Mouse (Mus musculus) large intestine, adult 2 months (tissue): ENCODE results near the gene Cd55. TPM values are rescaled to one million over a fixed set of nuclear protein-coding genes. Genes with fewer than 3 reads are reported as not detected.
"Not testable (repeated sequence)": the region's sequence is repeated elsewhere in the genome, so short reads cannot be mapped to it uniquely, and the experiment has no call there.

Experiments used
- DNase-seq: peaks from one replicate; pipeline ENCODE4 v3.0.0-alpha.2; 2012; ENCODE audit warnings: low read depth, low spot score
- WGBS: fragments of 180-500 bp; shearing (Covaris S2); methylation state at CpG from one replicate; pipeline ENCODE4 v1.1.7; 2018; 5-methylcytosine and 5-hydroxymethylcytosine counted together
- polyA plus RNA-seq: library from polyadenylated mRNA; depleted of rRNA; stranded (reverse); fragments of >200 nt; gene quantifications from 2 replicates; pipeline ENCODE4 v1.2.3, GENCODE M21; 2012; rRNA removed

The Cd55 gene
- polyA plus RNA-seq, 1 experiment, result 12.8 TPM

- DNase-seq, result not testable (repeated sequence)
Measured at GRCm38 (mm10) chr1:130428667-130429066, 33.9 kb downstream of the Cd55 start.

DNA sequence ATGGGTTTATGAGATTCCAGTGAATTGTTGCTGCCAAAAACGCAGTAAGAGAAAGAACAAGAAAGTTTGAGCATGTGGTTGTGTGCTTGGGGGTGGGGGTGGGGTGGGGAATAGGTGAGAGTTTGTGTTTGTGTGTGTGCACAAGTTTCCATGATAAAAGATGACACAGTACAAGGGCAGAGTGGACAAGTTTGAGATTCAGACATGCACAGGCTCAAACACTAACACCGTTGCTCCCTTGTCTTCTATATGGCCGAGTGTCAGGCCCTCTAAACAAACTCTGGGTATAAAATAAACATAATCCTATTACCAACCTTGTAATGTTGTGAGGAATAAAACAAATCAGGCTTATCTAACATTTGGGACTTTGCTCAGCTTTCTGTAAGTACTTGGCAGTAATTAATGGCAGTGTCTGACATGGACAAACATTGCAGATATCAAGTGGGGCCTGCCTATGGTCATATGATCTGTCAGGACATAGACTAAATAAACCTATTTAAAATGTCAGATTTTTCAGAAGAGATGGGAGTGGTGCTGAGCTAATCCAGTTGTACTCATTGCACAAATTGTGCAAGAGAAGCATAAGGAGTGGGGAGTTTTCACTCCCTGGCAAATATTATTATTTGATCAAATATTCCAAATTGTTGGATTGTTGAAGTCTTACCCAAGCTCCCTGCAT is 35.2 kb downstream of the Cd55 start:
- not testable (repeated sequence) for DNase-seq
- WGBS, result 11% methylated on average over 3 of the region's 3 CpGs

GRCm38 (mm10) chr1:130422664-130423111 is 39.9 kb downstream of the Cd55 start, which contains the start of gene Cd55b:
Gene Cd55b (minus strand): TSS chr1:130423009.
- peak; percentile 21 for DNase-seq
- 31% methylated on average over 18 of the region's 18 CpGs for WGBS

DNA sequence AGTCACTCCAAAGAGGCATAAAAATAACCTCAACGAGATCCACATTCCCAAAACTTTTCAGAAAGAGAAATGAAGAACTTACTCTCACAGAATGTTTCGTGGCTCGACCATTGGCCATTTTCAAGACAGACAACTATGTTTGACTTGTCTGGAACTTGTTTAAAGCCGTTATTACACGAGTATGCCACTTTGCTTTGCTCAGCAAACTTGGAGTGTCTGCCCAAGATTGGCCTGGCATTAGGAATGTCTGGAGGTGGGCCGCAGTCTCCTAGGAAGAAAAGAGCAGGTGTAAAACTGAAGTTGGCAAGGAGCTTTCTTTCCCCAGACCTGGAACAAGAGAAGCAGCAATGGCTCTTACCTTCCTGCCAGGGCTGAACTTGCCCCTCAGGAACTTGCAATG is 40.5 kb downstream of the Cd55 start:
- DNase-seq, result not testable (repeated sequence)
- WGBS, result no CpG with 5 or more reads among the region's 6 CpGs

GRCm38 (mm10) chr1:130397109-130397508 is 65.4 kb downstream of the Cd55 start:
- DNase-seq, result not testable (repeated sequence)

Other genes starting within 250 kb of the Cd55 start
- gene Cd55b, start 39.7 kb downstream of the Cd55 start, polyA plus RNA-seq, result 0.14 TPM in 1 of 2 replicates, not detected in the other
- gene Zp3r, start 166.9 kb upstream of the Cd55 start, polyA plus RNA-seq, result not detected in 2 replicates
- 2.5 and 3.6 TPM in 2 replicates for gene C4bp, start 198.9 kb upstream of the Cd55 start, polyA plus RNA-seq